In the genomic region with DNA sequence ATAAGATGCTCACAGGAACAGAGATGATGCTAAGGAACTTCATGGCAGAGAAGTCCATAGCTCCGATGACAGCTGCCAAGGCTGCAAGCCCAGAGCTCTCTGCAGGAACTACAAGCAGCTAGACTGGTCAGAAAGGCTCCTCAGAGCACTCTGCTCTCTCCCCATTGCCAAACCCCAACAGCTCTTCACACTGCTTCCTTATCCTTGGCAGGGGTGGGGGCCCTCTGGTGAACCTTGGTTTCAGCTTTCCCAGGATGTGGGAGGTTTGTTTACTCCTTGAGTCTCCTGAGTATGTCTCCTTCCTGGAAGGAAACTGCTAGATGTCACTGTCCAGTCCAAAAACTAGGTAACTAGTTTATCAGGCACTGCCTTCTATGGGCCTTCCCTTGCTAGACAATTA, we compare ENCODE assay signal across 14 mouse cellular contexts. TPM values are rescaled to one million over a fixed set of nuclear protein-coding genes. Genes with fewer than 3 reads are reported as not detected.
DNase-seq lines count a peak whose midpoint lies in the region; ATAC-seq and TF ChIP-seq lines count a peak whose summit lies in the region.
"Had no signal": no experiment of that assay in that cellular context is flagged by ENCODE, and none has a peak within 500 bp of the region (broad histone marks: within the 10 kb centered on the region; RNA-seq: fewer than 3 reads in every experiment).

No protein-coding gene starts in this region.

- no peak overlapping the region for H3K4me2 ChIP-seq in heart, embryonic 11.5 days
- no peak overlapping the region for H3K4me2 ChIP-seq in liver, postnatal 0 days (ENCODE audit: low read depth, low read length)
- no peak overlapping the region for H3K4me2 ChIP-seq in stomach, embryonic 15.5 days
- H3K4me2 ChIP-seq: embryonic facial prominence, embryonic 15.5 days; forebrain, embryonic 12.5 days; limb, embryonic 12.5 days; lung, embryonic 14.5 days; midbrain, embryonic 13.5 days had no signal

- TF ChIP-seq EP300 in liver, postnatal 0 days (IDR thresholded peaks at IDR 0.05; ENCODE audit: low read depth) = no peak

- H3K9ac ChIP-seq in heart, embryonic 11.5 days (ENCODE audit: low read depth, low read length) = no peak overlapping the region
- no peak overlapping the region for H3K9ac ChIP-seq in liver, postnatal 0 days (replicated peaks)
- H3K9ac ChIP-seq in stomach, embryonic 15.5 days = no peak overlapping the region
- H3K9ac ChIP-seq: embryonic facial prominence, embryonic 15.5 days; forebrain, embryonic 12.5 days; limb, embryonic 12.5 days; lung, embryonic 14.5 days; midbrain, embryonic 13.5 days had no signal

- H3K4me3 ChIP-seq in heart, embryonic 11.5 days (ENCODE audit: low read depth, low read length) = no peak overlapping the region
- H3K4me3 ChIP-seq in liver, postnatal 0 days (ENCODE audit: low read depth, low read length) = no peak overlapping the region
- no peak overlapping the region for H3K4me3 ChIP-seq in stomach, embryonic 15.5 days (replicated peaks)
- H3K4me3 ChIP-seq: embryonic facial prominence, embryonic 15.5 days; forebrain, embryonic 12.5 days; limb, embryonic 12.5 days; midbrain, embryonic 13.5 days had no signal

- ATAC-seq in heart, embryonic 11.5 days (replicated peaks; ENCODE audit: insufficient number of reproducible peaks, low FRiP score, low TSS enrichment) = no peak
- ATAC-seq in liver, postnatal 0 days = no peak
- ATAC-seq in granulocyte monocyte progenitor cell, adult 5-6 weeks (replicated peaks; ENCODE audit: poor library complexity, severe bottlenecking) = peak; percentile 28; the same call in 1 of the 2 replicates
- ATAC-seq in stomach, embryonic 15.5 days (ENCODE audit: insufficient read depth, low FRiP score, low read depth) = no peak; the same call in 1 of the 2 replicates
- ATAC-seq: midbrain, embryonic 13.5 days had no signal

- H3K36me3 ChIP-seq in heart, embryonic 11.5 days (ENCODE audit: control insufficient read depth, insufficient read depth, low read length) = no peaks in the 10 kb centered on the region
- H3K36me3 ChIP-seq in liver, postnatal 0 days (replicated peaks; ENCODE audit: insufficient read depth, low read length) = no peaks in the 10 kb centered on the region
- H3K36me3 ChIP-seq in stomach, embryonic 15.5 days = no peaks in the 10 kb centered on the region
- H3K36me3 ChIP-seq: embryonic facial prominence, embryonic 15.5 days; forebrain, embryonic 12.5 days; limb, embryonic 12.5 days; midbrain, embryonic 13.5 days had no signal

- no peaks in the 10 kb centered on the region for H3K9me3 ChIP-seq in heart, embryonic 11.5 days (replicated peaks; ENCODE audit: control insufficient read depth, low read length)
- no peaks in the 10 kb centered on the region for H3K9me3 ChIP-seq in liver, postnatal 0 days (ENCODE audit: low read length)
- no peaks in the 10 kb centered on the region for H3K9me3 ChIP-seq in stomach, embryonic 15.5 days
- H3K9me3 ChIP-seq: embryonic facial prominence, embryonic 15.5 days; forebrain, embryonic 12.5 days; limb, embryonic 12.5 days; midbrain, embryonic 13.5 days had no signal

- no peaks in the 10 kb centered on the region for H3K4me1 ChIP-seq in heart, embryonic 11.5 days (ENCODE audit: control insufficient read depth, insufficient read depth, low read length)
- peaks cover 7% of the 10 kb centered on the region; the same call in 1 of the 2 replicates for H3K4me1 ChIP-seq in liver, postnatal 0 days (ENCODE audit: insufficient read depth)
- 0 out of 2 replicates have a peak, but pooled peaks cover 5% of the 10 kb centered on the region for H3K4me1 ChIP-seq in stomach, embryonic 15.5 days
- H3K4me1 ChIP-seq: embryonic facial prominence, embryonic 15.5 days; forebrain, embryonic 12.5 days; limb, embryonic 12.5 days; midbrain, embryonic 13.5 days had no signal

- intact Hi-C loops in left cerebral cortex, postnatal 4 days (cut with DNase I) = no loop called here

- H3K27me3 ChIP-seq in heart, embryonic 11.5 days (ENCODE audit: control insufficient read depth, insufficient read depth, low read length) = no peaks in the 10 kb centered on the region
- H3K27me3 ChIP-seq in liver, postnatal 0 days (ENCODE audit: insufficient read depth, low read length) = no peaks in the 10 kb centered on the region
- no peaks in the 10 kb centered on the region for H3K27me3 ChIP-seq in stomach, embryonic 15.5 days (replicated peaks)
- H3K27me3 ChIP-seq: embryonic facial prominence, embryonic 15.5 days; forebrain, embryonic 12.5 days; limb, embryonic 12.5 days; midbrain, embryonic 13.5 days had no signal

- 50% methylated on average over 1 of the region's 1 CpGs for WGBS in heart, embryonic 11.5 days (ENCODE audit: insufficient replicate concordance)
- 57% methylated on average over 1 of the region's 1 CpGs for WGBS in liver, postnatal 0 days (ENCODE audit: insufficient replicate concordance)
- WGBS in stomach, embryonic 15.5 days = 82% methylated on average over 1 of the region's 1 CpGs

- H3K27ac ChIP-seq in heart, embryonic 11.5 days (ENCODE audit: low read depth, low read length) = no peak overlapping the region
- H3K27ac ChIP-seq in liver, postnatal 0 days (ENCODE audit: low read depth) = peak overlapping the region; percentile 7; the same call in 1 of the 2 replicates
- peak overlapping the region; percentile 8; the same call in 1 of the 2 replicates for H3K27ac ChIP-seq in stomach, embryonic 15.5 days
- H3K27ac ChIP-seq: embryonic facial prominence, embryonic 15.5 days; forebrain, embryonic 12.5 days; limb, embryonic 12.5 days; midbrain, embryonic 13.5 days had no signal

- DNase-seq in heart, adult 11 months = peak; percentile 89
- no peak for DNase-seq in liver, postnatal 0 days
- no peak for DNase-seq in liver
- DNase-seq in left cerebral cortex, postnatal 4 days = no peak
- DNase-seq: adrenal gland, postnatal 10 days; gastrocnemius, postnatal 14 days; lung, embryonic 14.5 days had no signal

- no peak for TF ChIP-seq CTCF in liver, postnatal 0 days (IDR thresholded peaks at IDR 0.05; ENCODE audit: low read depth)

RNA-seq across cellular contexts. Expression of gene Tbc1d9, which starts 25.1 kb away (rescaled TPM):
- 1.2 and 1.3 TPM in 2 replicates for polyA plus RNA-seq in heart, embryonic 11.5 days (2014; fragmentation: Nextera tagmentation; extraction: Ambion mirVana)
- 0.41 TPM in 2 replicates for polyA plus RNA-seq in liver, postnatal 0 days (2015; fragmentation: Nextera tagmentation; extraction: Ambion mirVana)
- total RNA-seq in granulocyte monocyte progenitor cell, adult 5-6 weeks (2014; fragmentation: Nextera tagmentation) = 0.30 TPM in 1 of 2 replicates, not detected in the other
- total RNA-seq in granulocyte monocyte progenitor cell, adult 5-6 weeks (2017) = 0.60 and 1.8 TPM in 2 replicates
- 3.0 and 3.8 TPM in 2 replicates for polyA plus RNA-seq in stomach, embryonic 15.5 days (2015; fragmentation: Nextera tagmentation; extraction: Ambion mirVana)
- 100 to 1,000 TPM; 122 to 129 TPM for total RNA-seq in left cerebral cortex, postnatal 4 days (2021)

RNA-seq across cellular contexts. Expression of gene Gm10645, which starts 25.9 kb away (rescaled TPM):
- 0.56 and 0.72 TPM in 2 replicates for polyA plus RNA-seq in heart, embryonic 11.5 days (2014; fragmentation: Nextera tagmentation; extraction: Ambion mirVana)
- 0.29 and 0.30 TPM in 2 replicates for polyA plus RNA-seq in liver, postnatal 0 days (2015; fragmentation: Nextera tagmentation; extraction: Ambion mirVana)
- total RNA-seq in granulocyte monocyte progenitor cell, adult 5-6 weeks (2014; fragmentation: Nextera tagmentation) = not detected in 2 replicates
- total RNA-seq in granulocyte monocyte progenitor cell, adult 5-6 weeks (2017) = not detected in 2 replicates
- polyA plus RNA-seq in stomach, embryonic 15.5 days (2015; fragmentation: Nextera tagmentation; extraction: Ambion mirVana) = 2.8 and 3.1 TPM in 2 replicates
- 1 to 10 TPM; 1.3 to 2.6 TPM for total RNA-seq in left cerebral cortex, postnatal 4 days (2021)
- total RNA-seq: gastrocnemius, postnatal 14 days had no signal
